Mouse (Mus musculus) heart, embryonic 15.5 days (tissue): ENCODE results near the gene Ube2o. TPM values are rescaled to one million over a fixed set of nuclear protein-coding genes. Genes with fewer than 3 reads are reported as not detected.
A peak's percentile ranks its signal among the peaks of the same experiment; 100 is the strongest.

Source experiments
- ATAC-seq: fragments of 200-750 bp; cut with Nextera tagmentation; replicated peaks from 2 replicates; pipeline ENCODE4 v1.8.0; 2017; ENCODE audit warnings: low read depth, moderate TSS enrichment; ENCODE audit not compliant: insufficient number of reproducible peaks, insufficient read depth, low FRiP score
- H3K27ac ChIP-seq: fragments of 300-500 bp; sonication (generic); 2 replicates; pipeline ENCODE4 v1.5.1; 2015; ENCODE audit warnings: mild to moderate bottlenecking, inconsistent platforms
- H3K27me3 ChIP-seq: fragments of 300-500 bp; sonication (generic); 2 replicates; pipeline ENCODE4 v1.6.1; 2015; ENCODE audit warnings: inconsistent platforms
- H3K36me3 ChIP-seq: fragments of 300-500 bp; sonication (generic); 2 replicates; pipeline ENCODE4 v1.6.1; 2015; ENCODE audit warnings: mild to moderate bottlenecking, inconsistent platforms
- H3K4me1 ChIP-seq: fragments of 300-500 bp; sonication (generic); replicated peaks from 2 replicates; pipeline ENCODE4 v1.6.1; 2015; ENCODE audit warnings: inconsistent platforms
- H3K4me2 ChIP-seq: fragments of 300-500 bp; sonication (generic); 2 replicates; pipeline ENCODE4 v1.6.1; 2015; ENCODE audit warnings: inconsistent platforms, mild to moderate bottlenecking, moderate library complexity
- H3K4me3 ChIP-seq: fragments of 300-500 bp; sonication (generic); 2 replicates; pipeline ENCODE4 v1.5.1; 2015; ENCODE audit warnings: mild to moderate bottlenecking, inconsistent platforms
- H3K9ac ChIP-seq: fragments of 300-500 bp; sonication (generic); 2 replicates; pipeline ENCODE4 v1.6.1; 2015; ENCODE audit warnings: mild to moderate bottlenecking, inconsistent platforms
- H3K9me3 ChIP-seq: fragments of 300-500 bp; sonication (generic); replicated peaks from 2 replicates; pipeline ENCODE4 v1.6.1; 2016; ENCODE audit warnings: inconsistent platforms
- WGBS: fragments of 180-500 bp; shearing (Covaris S2); methylation state at CpG from one replicate; pipeline ENCODE4 v1.1.7; 2015; ENCODE audit warnings: mixed read lengths; 5-methylcytosine and 5-hydroxymethylcytosine counted together
- polyA plus RNA-seq: library from polyadenylated mRNA; unstranded; fragments of >200 nt; fragmentation: Nextera tagmentation; extraction: Ambion mirVana; gene quantifications from 2 replicates; pipeline ENCODE4 v1.2.1, GENCODE M21; 2015

Gene Ube2o
- polyA plus RNA-seq: 14.4 and 20.7 TPM in 2 replicates

- Histone ChIP-seq H3K4me2 (peak within 1 kb of the TSS; percentile 93), H3K36me3 (no peaks in the 10 kb centered on the region), H3K9ac (peak within 1 kb of the TSS; percentile 87), H3K4me1 (peaks cover 19% of the 10 kb centered on the region), H3K9me3 (no peaks in the 10 kb centered on the region), H3K27me3 (no peaks in the 10 kb centered on the region), H3K27ac (peak within 1 kb of the TSS; percentile 83), H3K4me3 (peak within 1 kb of the TSS; percentile 83)
- peak; percentile 88 for ATAC-seq
- WGBS: under 1% methylated on average over 50 of the region's 51 CpGs
These were observed at the start of gene Ube2o for GRCm38 (mm10) chr11:116581376-116581814. Ube2o (minus strand) TSS chr11:116581447.

DNA sequence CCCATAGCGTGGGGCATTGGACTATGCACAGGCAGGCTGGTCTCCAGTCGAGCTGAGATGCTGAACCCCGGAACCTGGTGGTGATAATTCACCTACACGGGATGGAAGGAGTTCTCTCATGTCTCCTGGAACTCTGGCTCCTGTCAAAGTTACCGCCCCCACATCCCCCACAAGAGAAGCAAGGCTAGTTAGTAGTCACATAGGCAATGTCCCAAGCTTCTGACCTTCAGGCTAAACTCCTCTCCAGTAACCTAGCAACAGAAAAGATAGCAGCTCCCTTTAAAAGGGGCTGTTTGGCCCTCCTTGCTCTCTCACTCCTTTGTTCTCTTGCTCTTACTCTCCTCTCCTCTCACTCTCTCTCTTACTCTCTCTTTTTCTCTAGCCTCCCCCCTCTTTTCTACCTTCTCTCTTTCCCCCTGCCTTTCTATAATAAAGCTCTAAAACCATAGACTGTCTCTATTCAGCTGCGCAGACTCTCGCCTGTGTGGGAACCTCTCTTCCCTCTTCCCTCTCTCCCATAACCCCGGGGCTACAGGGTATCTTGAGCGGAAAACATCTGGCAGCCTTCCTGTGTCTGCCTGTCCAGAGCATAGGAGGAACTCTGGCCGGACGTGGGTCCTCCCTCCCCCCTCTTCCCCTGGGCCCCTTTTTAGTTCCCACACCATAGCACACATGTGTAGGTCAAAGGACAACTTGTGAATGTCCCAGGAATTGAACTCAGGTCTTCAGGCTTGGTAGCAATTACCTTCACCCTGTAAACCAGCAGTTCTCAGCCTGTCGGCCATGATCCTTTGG lies 49.1 kb upstream of the Ube2o start:
- ATAC-seq: peak; percentile 41; the same call in 1 of the 2 replicates

GRCm38 (mm10) chr11:116629472-116629871 lies 48.2 kb upstream of the Ube2o start:
- Histone ChIP-seq H3K27me3 (no peaks in the 10 kb centered on the region), H3K9me3 (no peaks in the 10 kb centered on the region), H3K27ac (peak overlapping the region; percentile 48; the same call in 1 of the 2 replicates), H3K4me3 (no peak overlapping the region), H3K4me1 (peaks cover 37% of the 10 kb centered on the region), H3K4me2 (no peak overlapping the region), H3K9ac (no peak overlapping the region), H3K36me3 (no peaks in the 10 kb centered on the region)
- ATAC-seq: no peak
- 86% methylated on average over 6 of the region's 6 CpGs for WGBS

More for the DNA sequence above, 49.1 kb upstream of the Ube2o start:
- Histone ChIP-seq H3K9ac (no peak overlapping the region), H3K27ac (peak overlapping the region; percentile 48), H3K4me2 (no peak overlapping the region), H3K9me3 (no peaks in the 10 kb centered on the region), H3K4me3 (no peak overlapping the region), H3K27me3 (no peaks in the 10 kb centered on the region), H3K4me1 (peaks cover 28% of the 10 kb centered on the region), H3K36me3 (no peaks in the 10 kb centered on the region)
- 37% methylated on average over 12 of the region's 12 CpGs for WGBS

GRCm38 (mm10) chr11:116628712-116629111 lies 47.5 kb upstream of the Ube2o start:
- Histone ChIP-seq H3K27me3 (no peaks in the 10 kb centered on the region), H3K36me3 (no peaks in the 10 kb centered on the region), H3K9me3 (no peaks in the 10 kb centered on the region), H3K4me1 (peaks cover 41% of the 10 kb centered on the region), H3K4me2 (no peak overlapping the region), H3K27ac (peak overlapping the region; percentile 11; the same call in 1 of the 2 replicates), H3K4me3 (no peak overlapping the region), H3K9ac (no peak overlapping the region)
- no peak for ATAC-seq
- 51% methylated on average over 9 of the region's 9 CpGs for WGBS

- Histone ChIP-seq H3K36me3 (no peaks in the 10 kb centered on the region), H3K9ac (no peak overlapping the region), H3K27ac (peak overlapping the region; percentile 48), H3K4me3 (no peak overlapping the region), H3K4me2 (no peak overlapping the region), H3K27me3 (no peaks in the 10 kb centered on the region), H3K9me3 (no peaks in the 10 kb centered on the region), H3K4me1 (peaks cover 55% of the 10 kb centered on the region)
- no peak for ATAC-seq
- 43% methylated on average over 10 of the region's 10 CpGs for WGBS
These were observed 46.1 kb upstream of the Ube2o start for GRCm38 (mm10) chr11:116627072-116628020.

DNA sequence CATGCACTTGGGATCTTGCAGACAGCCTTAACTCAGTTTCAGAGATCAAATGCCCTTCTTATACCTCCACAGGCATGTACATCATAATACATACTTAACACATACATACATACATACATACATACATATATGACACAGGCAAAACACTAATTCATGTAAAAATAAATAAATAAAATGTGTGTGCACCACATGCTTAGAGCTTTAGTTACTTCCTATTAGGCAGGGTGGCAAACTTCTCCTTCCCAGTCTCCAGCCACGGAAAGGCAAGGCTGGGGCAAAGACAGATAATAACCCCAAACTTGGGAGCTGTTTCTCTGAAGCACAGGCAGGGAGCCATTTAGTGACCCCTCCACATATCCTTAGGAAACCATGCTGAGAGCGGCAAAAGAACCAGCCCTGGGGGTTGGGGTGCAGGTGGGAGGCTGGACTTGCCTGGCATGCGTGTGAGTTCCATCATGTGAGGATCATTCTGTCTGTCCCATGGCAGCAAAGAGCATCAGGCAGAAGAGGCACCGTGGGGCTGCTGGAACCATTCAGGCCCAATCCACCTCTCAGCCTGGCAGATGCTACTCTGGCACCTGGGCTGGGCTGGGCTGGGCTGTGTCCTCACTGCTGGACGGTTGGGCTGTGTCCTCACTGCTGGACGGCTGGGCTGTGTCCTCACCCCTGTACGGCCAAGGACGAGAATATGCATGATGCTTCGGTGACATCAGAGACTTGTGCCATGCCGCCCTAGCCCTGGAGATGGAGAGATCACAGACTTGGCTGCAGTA lies 45.2 kb upstream of the Ube2o start, which contains the start of gene Rhbdf2:
Gene Rhbdf2, minus strand, starts transcription at position 721 of the 773 bp plus-strand sequence.
- 39% methylated on average over 10 of the region's 10 CpGs for WGBS
- H3K36me3 ChIP-seq: no peaks in the 10 kb centered on the region
- peak within 1 kb of the TSS; percentile 48 for H3K27ac ChIP-seq
- H3K4me1 ChIP-seq: peaks cover 63% of the 10 kb centered on the region
- no peak within 1 kb of the TSS for H3K4me2 ChIP-seq
- H3K4me3 ChIP-seq: no peak within 1 kb of the TSS
- no peak for ATAC-seq
- H3K9me3 ChIP-seq: no peaks in the 10 kb centered on the region
- H3K27me3 ChIP-seq: no peaks in the 10 kb centered on the region
- no peak within 1 kb of the TSS for H3K9ac ChIP-seq

GRCm38 (mm10) chr11:116625081-116626000 lies 44.1 kb upstream of the Ube2o start:
- Histone ChIP-seq H3K9ac (no peak overlapping the region), H3K27ac (peak overlapping the region; percentile 31; the same call in 1 of the 2 replicates), H3K27me3 (no peaks in the 10 kb centered on the region), H3K36me3 (no peaks in the 10 kb centered on the region), H3K4me2 (peak overlapping the region; percentile 91; the same call in 1 of the 2 replicates), H3K4me3 (no peak overlapping the region), H3K4me1 (peaks cover 74% of the 10 kb centered on the region), H3K9me3 (no peaks in the 10 kb centered on the region)
- no peak for ATAC-seq
- WGBS: 55% methylated on average over 17 of the region's 17 CpGs

DNA sequence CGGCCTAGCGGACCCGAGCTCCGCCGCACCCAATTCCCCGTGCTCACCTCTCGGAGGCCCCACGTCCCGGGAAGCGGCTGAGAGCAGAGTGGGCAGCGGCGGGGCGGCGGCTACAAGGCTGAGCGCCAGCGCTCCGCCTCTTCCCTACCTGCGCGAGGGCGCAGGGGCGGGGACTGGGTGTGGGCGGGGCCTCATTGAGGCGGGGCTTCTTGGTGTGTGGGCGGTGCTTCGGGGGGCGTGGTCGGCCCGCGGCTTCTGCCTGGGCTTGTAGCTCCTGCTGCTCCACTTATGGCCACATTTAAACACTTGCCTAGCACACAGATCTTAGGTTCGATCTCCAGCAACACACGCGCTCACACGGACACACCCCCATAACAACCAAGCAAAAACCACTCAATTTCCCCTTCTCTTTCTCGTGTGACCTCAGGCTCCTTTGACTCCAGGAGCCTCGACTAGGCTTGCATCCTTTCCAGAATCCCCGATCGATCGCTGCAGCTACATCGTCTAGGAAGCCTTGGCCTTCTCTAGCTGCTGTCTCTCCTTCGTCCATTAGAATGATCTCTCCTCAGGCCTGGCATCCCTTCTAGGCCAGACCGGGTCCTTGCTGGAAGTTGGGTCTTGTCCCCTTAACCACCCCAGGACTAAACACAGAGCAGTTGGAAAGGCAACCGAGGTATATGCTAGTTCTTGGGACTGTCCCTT lies 43.0 kb upstream of the Ube2o start:
- H3K4me1 ChIP-seq: peaks cover 77% of the 10 kb centered on the region
- no peaks in the 10 kb centered on the region for H3K27me3 ChIP-seq
- no peaks in the 10 kb centered on the region for H3K9me3 ChIP-seq
- H3K9ac ChIP-seq: peak overlapping the region; percentile 90
- H3K4me3 ChIP-seq: peak overlapping the region; percentile 89
- peak overlapping the region; percentile 91 for H3K4me2 ChIP-seq
- ATAC-seq: peak; percentile 65
- peak overlapping the region; percentile 66 for H3K27ac ChIP-seq
- 11% methylated on average over 42 of the region's 42 CpGs for WGBS
- H3K36me3 ChIP-seq: no peaks in the 10 kb centered on the region

DNA sequence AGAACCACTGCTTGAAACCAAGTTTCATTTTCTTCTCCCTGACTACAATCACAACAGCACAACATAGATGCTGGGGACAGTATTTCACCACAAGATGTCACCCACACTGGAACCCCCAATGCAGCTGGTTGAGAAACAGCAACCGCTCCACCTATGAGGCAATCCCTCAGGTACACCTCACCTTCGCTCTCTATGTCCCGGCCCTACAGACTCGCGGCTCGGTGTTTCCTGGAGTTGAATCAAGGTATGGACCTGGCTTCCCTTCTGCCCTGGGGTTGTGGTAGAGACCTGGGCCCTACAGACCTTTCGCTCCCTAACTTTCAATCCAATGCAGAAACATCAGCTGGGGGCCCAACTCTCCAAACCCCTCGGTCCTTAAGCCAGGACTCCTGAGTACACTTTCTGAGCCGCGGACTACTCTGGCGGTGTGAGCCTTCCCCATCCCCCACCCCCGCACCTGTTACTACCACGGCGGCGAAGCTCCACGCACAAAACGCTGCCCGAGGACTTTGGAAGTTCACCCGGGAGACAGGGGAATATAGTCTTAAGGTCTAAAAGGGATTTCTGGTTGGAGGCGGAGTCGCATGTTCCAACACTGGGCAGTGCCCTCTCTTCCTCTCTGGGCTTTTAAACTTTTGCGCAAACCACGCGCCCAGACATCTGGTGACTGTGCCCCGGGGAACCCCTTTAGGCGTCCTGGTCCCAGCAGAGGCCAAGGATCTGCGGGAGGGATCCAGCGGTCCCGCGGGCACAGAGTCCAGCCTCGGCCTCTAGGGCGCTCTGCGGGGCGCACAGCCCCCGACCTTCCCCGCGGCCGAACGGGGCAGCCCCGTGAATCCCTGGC lies 42.3 kb upstream of the Ube2o start:
- H3K27ac ChIP-seq: peak overlapping the region; percentile 66
- no peaks in the 10 kb centered on the region for H3K36me3 ChIP-seq
- WGBS: 6% methylated on average over 40 of the region's 40 CpGs
- H3K9me3 ChIP-seq: no peaks in the 10 kb centered on the region
- H3K9ac ChIP-seq: peak overlapping the region; percentile 90
- peak overlapping the region; percentile 89 for H3K4me3 ChIP-seq
- peak overlapping the region; percentile 91 for H3K4me2 ChIP-seq
- peaks cover 76% of the 10 kb centered on the region for H3K4me1 ChIP-seq
- H3K27me3 ChIP-seq: no peaks in the 10 kb centered on the region
- no peak for ATAC-seq
